ENCODE assay signal across 24 mouse cellular contexts in the genomic region with DNA sequence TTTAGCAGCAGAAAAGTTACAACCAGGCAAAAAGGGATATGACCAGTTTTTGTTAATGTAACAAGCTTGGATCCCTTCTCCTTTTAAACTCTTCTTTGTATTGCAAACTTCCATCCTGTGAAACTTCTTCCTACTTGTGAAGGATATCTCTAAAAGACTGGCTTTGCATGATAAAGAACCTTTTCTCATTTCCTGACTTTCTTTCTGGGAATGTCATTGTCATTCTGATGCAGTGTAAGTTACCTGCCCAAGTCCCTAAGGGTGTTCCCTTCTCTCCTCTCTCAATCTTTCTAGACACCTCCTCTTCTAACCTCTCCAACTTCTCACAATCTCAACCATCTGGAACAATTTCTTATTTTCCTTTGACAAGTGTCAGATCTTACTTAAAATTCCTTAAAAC.
"Had no signal": no experiment of that assay in that cellular context is flagged by ENCODE, and none has a peak within 500 bp of the region (broad histone marks: within the 10 kb centered on the region; RNA-seq: fewer than 3 reads in every experiment).

No protein-coding gene starts in this region.

- H3K9ac ChIP-seq: heart, embryonic 12.5 days; hindbrain, embryonic 13.5 days; hindbrain, embryonic 15.5 days; kidney, embryonic 15.5 days; limb, embryonic 13.5 days; limb, embryonic 15.5 days; liver, embryonic 12.5 days; liver, embryonic 14.5 days had no signal

- H3K36me3 ChIP-seq: heart, embryonic 10.5 days; heart, embryonic 12.5 days; hindbrain, embryonic 13.5 days; hindbrain, embryonic 15.5 days; kidney, embryonic 15.5 days; limb, embryonic 13.5 days; limb, embryonic 15.5 days; liver, embryonic 12.5 days had no signal

- H3K9me3 ChIP-seq: heart, embryonic 10.5 days; heart, embryonic 12.5 days; hindbrain, embryonic 13.5 days; hindbrain, embryonic 15.5 days; kidney, embryonic 15.5 days; limb, embryonic 13.5 days; limb, embryonic 15.5 days; liver, embryonic 12.5 days had no signal

- H3K27ac ChIP-seq: gastrocnemius, adult 2 months; heart, embryonic 10.5 days; hindbrain, embryonic 13.5 days; hindbrain, embryonic 15.5 days; hindbrain, postnatal 0 days; kidney, embryonic 15.5 days; kidney, postnatal 0 days; limb, embryonic 13.5 days; limb, embryonic 15.5 days; liver, embryonic 12.5 days; liver, embryonic 14.5 days had no signal

- DNase-seq: gastrocnemius, adult 2 months; gastrocnemius, postnatal 10 days; gastrocnemius, postnatal 25 days; heart, adult 18-20 months; heart, postnatal 10 days; kidney, adult 11 months; kidney, adult 2 months; kidney, adult 9 months; kidney, postnatal 14 days; kidney, postnatal 36 days; layer of hippocampus, adult 9-11 months; layer of hippocampus, postnatal 36 days; left cerebral cortex, postnatal 4 days had no signal

- H3K4me1 ChIP-seq: heart, embryonic 10.5 days; heart, embryonic 12.5 days; hindbrain, embryonic 13.5 days; hindbrain, embryonic 15.5 days; kidney, embryonic 15.5 days; limb, embryonic 13.5 days; limb, embryonic 15.5 days; liver, embryonic 12.5 days had no signal

- H3K4me3 ChIP-seq: gastrocnemius, adult 2 months; heart, embryonic 10.5 days; heart, embryonic 12.5 days; hindbrain, embryonic 13.5 days; hindbrain, embryonic 15.5 days; kidney, embryonic 15.5 days; limb, embryonic 13.5 days; limb, embryonic 15.5 days; liver, embryonic 12.5 days had no signal
